Mouse (Mus musculus): ENCODE results near the gene Pla2g3.

- TF ChIP-seq POLR2A (IDR thresholded peaks at IDR 0.05; ENCODE audit: low read depth, low read length) = no peak
- no peak for TF ChIP-seq CTCF (IDR thresholded peaks at IDR 0.05; ENCODE audit: extremely low read depth, insufficient read depth, insufficient read length, insufficient replicate concordance)
Observed at GRCm38 (mm10) chr11:3540451-3541085, 52.5 kb downstream of the Pla2g3 start, which contains the start of gene Smtn.
